9 mouse cellular contexts compared by ENCODE assay signal in the genomic region with DNA sequence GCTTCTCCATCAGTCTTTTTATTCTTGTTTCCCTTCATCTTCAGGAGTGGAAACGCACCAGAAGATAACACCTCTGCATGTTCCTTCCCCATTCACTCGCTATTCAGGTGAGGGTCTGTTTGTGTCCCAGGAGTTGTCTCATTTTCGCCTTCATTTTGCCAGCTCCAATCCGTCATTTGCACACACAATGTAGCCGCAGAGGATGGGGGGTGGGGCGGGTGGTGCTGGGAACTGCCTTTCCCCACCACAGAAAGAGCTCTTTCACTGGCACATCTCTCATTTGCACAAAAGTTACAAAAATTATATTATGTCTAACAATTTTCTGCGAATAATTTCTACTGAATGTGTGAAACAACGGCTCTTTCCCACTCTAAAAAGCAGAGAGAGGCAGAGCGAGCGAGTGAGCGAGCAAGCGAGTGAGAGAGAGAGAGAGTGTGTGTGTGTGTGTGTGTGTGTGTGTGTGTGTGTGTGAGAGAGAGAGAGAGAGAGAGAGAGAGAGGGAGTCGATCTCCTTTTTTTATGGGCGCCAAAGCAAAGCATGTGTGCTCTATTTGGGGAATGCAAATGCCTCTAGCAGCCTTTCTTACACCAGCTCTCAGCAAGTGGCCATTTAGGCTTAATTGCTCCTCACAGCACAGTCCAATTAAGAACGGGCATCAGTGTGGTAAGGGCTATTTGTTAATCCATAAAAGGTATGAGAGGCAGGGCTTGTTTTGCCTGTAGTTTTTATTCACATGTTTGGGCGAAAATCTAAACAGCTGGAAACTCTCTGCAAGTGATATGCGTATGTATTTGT.
DNase-seq lines count a peak whose midpoint lies in the region; ATAC-seq and TF ChIP-seq lines count a peak whose summit lies in the region.
"Had no signal": no experiment of that assay in that cellular context is flagged by ENCODE, and none has a peak within 500 bp of the region (broad histone marks: within the 10 kb centered on the region; RNA-seq: fewer than 3 reads in every experiment).

No protein-coding gene starts in this region.

- peaks cover 3% of the 10 kb centered on the region; the same call in 1 of the 2 replicates for H3K4me1 ChIP-seq in limb, embryonic 11.5 days (ENCODE audit: control insufficient read depth, insufficient read depth, low read length)
- no peaks in the 10 kb centered on the region for H3K4me1 ChIP-seq in thymus, adult 2 months (replicated peaks; ENCODE audit: control insufficient read depth, insufficient read depth, low read length)

- DNase-seq in frontal cortex, postnatal 36 days (ENCODE audit: low spot score in 2 of 2), result peak; percentile 15 to 24
- DNase-seq in frontal cortex, postnatal 10 days (ENCODE audit: low spot score in 2 of 2), result no peak
- DNase-seq in right cerebral cortex, postnatal 10 days (ENCODE audit: low spot score in 2 of 2), result peak; percentile 33 to 35
- no peak for DNase-seq in right cerebral cortex, adult 18-20 months
- peak; percentile 44 for DNase-seq in limb, embryonic 11.5 days (ENCODE audit: low spot score)
- no peak for DNase-seq in thymus, adult 2 months
- DNase-seq in kidney, postnatal 36 days, result no peak
- no peak for DNase-seq in ovary, postnatal 10 days (ENCODE audit: low spot score)
- DNase-seq: adrenal gland, adult 2 months had no signal

- WGBS in limb, embryonic 11.5 days, result 19% methylated on average over 17 of the region's 17 CpGs
- 46% methylated on average over 17 of the region's 17 CpGs for WGBS in thymus, adult 2 months

- H3K27me3 ChIP-seq in limb, embryonic 11.5 days (ENCODE audit: control insufficient read depth, insufficient read depth, low read length), result no peaks in the 10 kb centered on the region
- no peaks in the 10 kb centered on the region; the same call in 1 of the 2 replicates for H3K27me3 ChIP-seq in thymus, adult 2 months (ENCODE audit: control insufficient read depth, insufficient read depth, low read length)

- H3K27ac ChIP-seq in limb, embryonic 11.5 days (replicated peaks; ENCODE audit: low read depth, low read length), result no peak overlapping the region; the same call in 1 of the 2 replicates
- H3K27ac ChIP-seq in thymus, adult 2 months (ENCODE audit: control insufficient read depth, insufficient read depth, low read length), result no peak overlapping the region

- H3K36me3 ChIP-seq in limb, embryonic 11.5 days (ENCODE audit: control insufficient read depth, insufficient read depth, low read length), result no peaks in the 10 kb centered on the region
- H3K36me3 ChIP-seq in thymus, adult 2 months (ENCODE audit: control insufficient read depth, insufficient read depth, low read length), result no peaks in the 10 kb centered on the region

- H3K9ac ChIP-seq in limb, embryonic 11.5 days (ENCODE audit: low read length), result no peak overlapping the region

- H3K4me2 ChIP-seq in limb, embryonic 11.5 days (ENCODE audit: low read depth, severe bottlenecking), result peak overlapping the region; percentile 36; the same call in 1 of the 2 replicates

- TF ChIP-seq POLR2A in thymus, adult 2 months (IDR thresholded peaks at IDR 0.05; ENCODE audit: control insufficient read depth, extremely low read depth, insufficient read depth, low read length, poor library complexity), result no peak

- TF ChIP-seq CTCF in thymus, adult 2 months (IDR thresholded peaks at IDR 0.05; ENCODE audit: borderline replicate concordance, control insufficient read depth, extremely low read depth, insufficient read depth, low read length, poor library complexity), result no peak

- H3K9me3 ChIP-seq in limb, embryonic 11.5 days (ENCODE audit: control insufficient read depth, low read length), result no peaks in the 10 kb centered on the region

- ATAC-seq in limb, embryonic 11.5 days (ENCODE audit: insufficient number of reproducible peaks, low FRiP score, low TSS enrichment, low read depth), result 0 out of 2 replicates have a peak, but pooled peaks have one; percentile 61

- peak overlapping the region; percentile 14; the same call in 1 of the 2 replicates for H3K4me3 ChIP-seq in limb, embryonic 11.5 days (ENCODE audit: low read depth, low read length)
- H3K4me3 ChIP-seq in thymus, adult 2 months (ENCODE audit: control insufficient read depth, insufficient read depth, low read length), result no peak overlapping the region

Comparison
In these comparisons a context has a peak if more than half of its experiments do, and no peak if none do; other contexts are left out.
1. DNase-seq: peak in frontal cortex, postnatal 36 days (2 of 2), right cerebral cortex, postnatal 10 days (2 of 2) and limb, embryonic 11.5 days (single experiment); none in frontal cortex, postnatal 10 days (0 of 2), right cerebral cortex, adult 18-20 months (single experiment), thymus, adult 2 months (single experiment), kidney, postnatal 36 days (0 of 2) and ovary, postnatal 10 days (single experiment).